Mouse (Mus musculus) megakaryocyte, embryonic 14.5 days (primary cell): ENCODE measurements around the gene Mpi.

Experiments
- FLI1 ChIP-seq: IDR thresholded peaks from 2 replicates; pipeline ENCODE4 v1.6.1; 2012; ENCODE audit warnings: low read length, inconsistent platforms, mixed read lengths
- GATA1 ChIP-seq: IDR thresholded peaks from 3 replicates; pipeline ENCODE4 v1.6.1; 2012; ENCODE audit warnings: mixed read lengths, low read length, inconsistent platforms, borderline replicate concordance

- TF ChIP-seq FLI1 (no peak), GATA1 (no peak)
Measured at GRCm38 (mm10) chr9:57543951-57544350, 8.6 kb downstream of the Mpi start.
